Mouse (Mus musculus) liver, adult 2 months (tissue): ENCODE measurements at regions not wholly inside any gene's neighbourhood (a gene's known extent, or its start where the extent isn't known, plus 50 kb on each side); places are given as distances from the start of the nearest gene placed in this dataset.

Source experiments
- CTCF ChIP-seq: fragments of 200-500 bp; IDR thresholded peaks from 2 replicates; pipeline ENCODE4 v1.5.1; 2011; ENCODE audit warnings: low read depth, low read length, control low read depth
- POLR2A ChIP-seq: fragments of 200-500 bp; IDR thresholded peaks from 2 replicates; pipeline ENCODE4 v1.6.1; 2011; ENCODE audit warnings: low read length, control low read depth; ENCODE audit not compliant: insufficient read depth; ENCODE audit errors: extremely low read depth

DNA sequence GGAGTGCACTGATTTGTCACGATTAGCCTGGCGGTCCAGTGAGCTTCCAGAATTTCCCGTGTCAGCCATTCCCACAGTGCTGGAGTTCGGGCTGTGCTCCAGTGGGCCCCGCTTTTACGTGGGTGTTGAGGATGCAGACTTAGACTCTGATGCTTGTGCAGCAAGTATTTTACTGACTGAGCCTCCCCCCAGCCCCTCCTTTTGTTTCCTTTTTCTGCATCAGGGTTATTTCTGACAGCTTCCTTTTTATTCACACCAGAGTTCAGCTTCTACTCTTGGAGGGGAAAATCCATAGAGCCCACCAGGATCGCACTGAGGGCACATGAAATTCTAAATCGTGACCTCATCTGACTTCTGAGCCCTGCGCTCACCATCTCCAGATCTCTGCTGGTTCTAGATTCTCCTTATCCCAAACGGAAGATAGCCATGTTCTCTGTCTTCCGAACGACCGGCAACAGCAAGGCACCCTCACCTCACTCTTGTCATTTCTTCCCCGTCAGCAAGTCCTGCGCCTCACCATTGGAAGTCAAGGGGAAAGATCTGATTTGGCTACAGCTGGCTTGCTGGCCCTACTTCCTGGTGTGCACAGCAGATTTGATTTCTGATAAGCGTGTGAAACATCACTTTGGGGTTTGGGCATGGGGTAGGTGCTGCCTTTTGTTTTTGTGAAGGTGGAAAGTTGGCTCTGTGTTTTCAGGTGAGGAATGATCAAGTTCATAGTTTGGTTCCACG lies 126.8 kb upstream of the Klf3 start:
- TF ChIP-seq POLR2A = no peak
- no peak for TF ChIP-seq CTCF
